Mouse (Mus musculus) gonadal fat pad, adult 2 months (tissue): ENCODE data around the gene Rasgef1b. TPM values are rescaled to one million over a fixed set of nuclear protein-coding genes. Genes with fewer than 3 reads are reported as not detected.

Source experiments
- DNase-seq: peaks from one replicate; pipeline ENCODE4 v3.0.0-alpha.2; 2012; ENCODE audit warnings: low read depth
- polyA plus RNA-seq: library from polyadenylated mRNA; depleted of rRNA; stranded (reverse); fragments of >200 nt; gene quantifications from 2 replicates; pipeline ENCODE4 v1.2.3, GENCODE M21; 2012

The Rasgef1b gene
- polyA plus RNA-seq, 1 experiment, result 9.9 TPM

GRCm38 (mm10) chr5:99602244-99603023, 126.4 kb downstream of the Rasgef1b start:
- no peak for DNase-seq

GRCm38 (mm10) chr5:99599376-99599775, 129.5 kb downstream of the Rasgef1b start:
- DNase-seq, result no peak

GRCm38 (mm10) chr5:99598470-99599110, 130.3 kb downstream of the Rasgef1b start:
- DNase-seq, result no peak

GRCm38 (mm10) chr5:99597701-99598100, 131.2 kb downstream of the Rasgef1b start:
- no peak for DNase-seq

- DNase-seq, result peak; percentile 8
Measured at GRCm38 (mm10) chr5:99591348-99591747, 137.5 kb downstream of the Rasgef1b start.

GRCm38 (mm10) chr5:99590539-99590938, 138.3 kb downstream of the Rasgef1b start:
- no peak for DNase-seq

- DNase-seq, result no peak
Measured at GRCm38 (mm10) chr5:99587994-99588393, 140.9 kb downstream of the Rasgef1b start.

GRCm38 (mm10) chr5:99587589-99587988, 141.3 kb downstream of the Rasgef1b start:
- DNase-seq, result no peak

- no peak for DNase-seq
Measured at GRCm38 (mm10) chr5:99586287-99586686, 142.6 kb downstream of the Rasgef1b start.

- no peak for DNase-seq
Measured at GRCm38 (mm10) chr5:99585166-99585898, 143.5 kb downstream of the Rasgef1b start.

- DNase-seq, result no peak
Measured at GRCm38 (mm10) chr5:99584266-99584665, 144.6 kb downstream of the Rasgef1b start.

- DNase-seq, result no peak
Measured at GRCm38 (mm10) chr5:99582055-99582454, 146.8 kb downstream of the Rasgef1b start.

- DNase-seq, result peak; percentile 5
Measured at GRCm38 (mm10) chr5:99578692-99579091, 150.2 kb downstream of the Rasgef1b start.

GRCm38 (mm10) chr5:99575897-99576296, 153.0 kb downstream of the Rasgef1b start:
- DNase-seq, result no peak

- DNase-seq, result no peak
Measured at GRCm38 (mm10) chr5:99564501-99565323, 164.2 kb downstream of the Rasgef1b start.

GRCm38 (mm10) chr5:99562096-99562495, 166.8 kb downstream of the Rasgef1b start:
- DNase-seq, result no peak

GRCm38 (mm10) chr5:99559814-99560213, 169.1 kb downstream of the Rasgef1b start:
- no peak for DNase-seq

GRCm38 (mm10) chr5:99558231-99558630, 170.6 kb downstream of the Rasgef1b start:
- DNase-seq, result no peak

- no peak for DNase-seq
Measured at GRCm38 (mm10) chr5:99552645-99553044, 176.2 kb downstream of the Rasgef1b start.

GRCm38 (mm10) chr5:99544664-99545494, 184.0 kb downstream of the Rasgef1b start:
- DNase-seq, result no peak
